Mouse (Mus musculus): ENCODE measurements around the gene Trmt5. TPM values are rescaled to one million over a fixed set of nuclear protein-coding genes. Genes with fewer than 3 reads are reported as not detected.

Trmt5 gene
- polyA plus RNA-seq, 1 experiment from 2014 or later, result 17.6 TPM

- Histone ChIP-seq H3K27ac (ENCODE audit: low read length) (no peak overlapping the region), H3K36me3 (ENCODE audit: control insufficient read depth, insufficient read depth) (no peaks in the 10 kb centered on the region; the same call in 1 of the 2 replicates), H3K9me3 (replicated peaks; ENCODE audit: control insufficient read depth, low read length) (no peaks in the 10 kb centered on the region), H3K4me1 (ENCODE audit: control insufficient read depth, insufficient read depth, low read length) (peaks cover 20% of the 10 kb centered on the region), H3K4me2 (ENCODE audit: low read depth, low read length) (no peak overlapping the region), H3K9ac (ENCODE audit: low read length) (no peak overlapping the region), H3K27me3 (ENCODE audit: control insufficient read depth, insufficient read depth, low read length) (no peaks in the 10 kb centered on the region), H3K4me3 (ENCODE audit: low read length) (no peak overlapping the region)
- WGBS, result 75% methylated on average over 3 of the region's 3 CpGs
- ATAC-seq (replicated peaks; ENCODE audit: extremely low read depth, insufficient read depth, low FRiP score), result no peak
Observed at GRCm38 (mm10) chr12:73288626-73289025, 2.1 kb upstream of the Trmt5 start.

GRCm38 (mm10) chr12:73287609-73288008 is 1.1 kb upstream of the Trmt5 start:
- Histone ChIP-seq H3K4me2 (ENCODE audit: low read depth, low read length) (peak overlapping the region; percentile 82), H3K4me1 (ENCODE audit: control insufficient read depth, insufficient read depth, low read length) (peaks cover 20% of the 10 kb centered on the region), H3K9me3 (replicated peaks; ENCODE audit: control insufficient read depth, low read length) (no peaks in the 10 kb centered on the region), H3K36me3 (ENCODE audit: control insufficient read depth, insufficient read depth) (no peaks in the 10 kb centered on the region; the same call in 1 of the 2 replicates), H3K27ac (ENCODE audit: low read length) (no peak overlapping the region), H3K4me3 (ENCODE audit: low read length) (peak overlapping the region; percentile 82), H3K9ac (ENCODE audit: low read length) (peak overlapping the region; percentile 81; the same call in 1 of the 2 replicates), H3K27me3 (ENCODE audit: control insufficient read depth, insufficient read depth, low read length) (no peaks in the 10 kb centered on the region)
- WGBS, result 55% methylated on average over 8 of the region's 8 CpGs
- ATAC-seq (replicated peaks; ENCODE audit: extremely low read depth, insufficient read depth, low FRiP score), result no peak

GRCm38 (mm10) chr12:73274921-73275320 is 11.6 kb downstream of the Trmt5 start:
- H3K27me3 ChIP-seq (ENCODE audit: control insufficient read depth, insufficient read depth, low read length), result no peaks in the 10 kb centered on the region
- no peak overlapping the region for H3K27ac ChIP-seq (ENCODE audit: low read length)
- ATAC-seq (replicated peaks; ENCODE audit: extremely low read depth, insufficient read depth, low FRiP score), result no peak
- H3K36me3 ChIP-seq (ENCODE audit: control insufficient read depth, insufficient read depth), result peaks cover 23% of the 10 kb centered on the region
- no peak overlapping the region for H3K4me3 ChIP-seq (ENCODE audit: low read length)
- no peaks in the 10 kb centered on the region for H3K4me1 ChIP-seq (ENCODE audit: control insufficient read depth, insufficient read depth, low read length)
- H3K9me3 ChIP-seq (replicated peaks; ENCODE audit: control insufficient read depth, low read length), result peaks cover 2% of the 10 kb centered on the region; the same call in 1 of the 2 replicates
- no peak overlapping the region for H3K9ac ChIP-seq (ENCODE audit: low read length)
- WGBS, result 85% methylated on average over 3 of the region's 3 CpGs
- H3K4me2 ChIP-seq (ENCODE audit: low read depth, low read length), result no peak overlapping the region

- no peaks in the 10 kb centered on the region for H3K9me3 ChIP-seq (replicated peaks; ENCODE audit: control insufficient read depth, low read length)
- no peak overlapping the region for H3K9ac ChIP-seq (ENCODE audit: low read length)
- ATAC-seq (replicated peaks; ENCODE audit: extremely low read depth, insufficient read depth, low FRiP score), result no peak
- WGBS, result 87% methylated on average over 4 of the region's 4 CpGs
- no peak overlapping the region for H3K4me2 ChIP-seq (ENCODE audit: low read depth, low read length)
- H3K36me3 ChIP-seq (ENCODE audit: control insufficient read depth, insufficient read depth), result peaks cover 6% of the 10 kb centered on the region; the same call in 1 of the 2 replicates
- no peak overlapping the region for H3K4me3 ChIP-seq (ENCODE audit: low read length)
- H3K27ac ChIP-seq (ENCODE audit: low read length), result no peak overlapping the region
- no peaks in the 10 kb centered on the region for H3K27me3 ChIP-seq (ENCODE audit: control insufficient read depth, insufficient read depth, low read length)
- no peaks in the 10 kb centered on the region for H3K4me1 ChIP-seq (ENCODE audit: control insufficient read depth, insufficient read depth, low read length)
Observed at GRCm38 (mm10) chr12:73269933-73270332, 16.6 kb downstream of the Trmt5 start.

- H3K36me3 ChIP-seq (ENCODE audit: control insufficient read depth, insufficient read depth), result peaks cover 6% of the 10 kb centered on the region; the same call in 1 of the 2 replicates
- no peak overlapping the region for H3K4me3 ChIP-seq (ENCODE audit: low read length)
- H3K4me1 ChIP-seq (ENCODE audit: control insufficient read depth, insufficient read depth, low read length), result no peaks in the 10 kb centered on the region
- H3K27me3 ChIP-seq (ENCODE audit: control insufficient read depth, insufficient read depth, low read length), result no peaks in the 10 kb centered on the region
- no peak overlapping the region for H3K9ac ChIP-seq (ENCODE audit: low read length)
- 88% methylated on average over 3 of the region's 3 CpGs for WGBS
- no peak overlapping the region for H3K4me2 ChIP-seq (ENCODE audit: low read depth, low read length)
- no peak for ATAC-seq (replicated peaks; ENCODE audit: extremely low read depth, insufficient read depth, low FRiP score)
- H3K9me3 ChIP-seq (replicated peaks; ENCODE audit: control insufficient read depth, low read length), result no peaks in the 10 kb centered on the region
- H3K27ac ChIP-seq (ENCODE audit: low read length), result no peak overlapping the region
Observed at GRCm38 (mm10) chr12:73269531-73269930, 17.0 kb downstream of the Trmt5 start.

GRCm38 (mm10) chr12:73268497-73268896 is 18.0 kb downstream of the Trmt5 start:
- no peaks in the 10 kb centered on the region for H3K9me3 ChIP-seq (replicated peaks; ENCODE audit: control insufficient read depth, low read length)
- H3K27me3 ChIP-seq (ENCODE audit: control insufficient read depth, insufficient read depth, low read length), result no peaks in the 10 kb centered on the region
- ATAC-seq (replicated peaks; ENCODE audit: extremely low read depth, insufficient read depth, low FRiP score), result no peak
- H3K27ac ChIP-seq (ENCODE audit: low read length), result no peak overlapping the region
- H3K4me2 ChIP-seq (ENCODE audit: low read depth, low read length), result no peak overlapping the region
- H3K9ac ChIP-seq (ENCODE audit: low read length), result no peak overlapping the region
- H3K36me3 ChIP-seq (ENCODE audit: control insufficient read depth, insufficient read depth), result peaks cover 6% of the 10 kb centered on the region; the same call in 1 of the 2 replicates
- H3K4me3 ChIP-seq (ENCODE audit: low read length), result no peak overlapping the region
- H3K4me1 ChIP-seq (ENCODE audit: control insufficient read depth, insufficient read depth, low read length), result no peaks in the 10 kb centered on the region
- 85% methylated on average over 1 of the region's 1 CpGs for WGBS

- Histone ChIP-seq H3K4me2 (ENCODE audit: low read depth, low read length) (no peak overlapping the region), H3K9ac (ENCODE audit: low read length) (no peak overlapping the region), H3K4me3 (ENCODE audit: low read length) (no peak overlapping the region), H3K9me3 (replicated peaks; ENCODE audit: control insufficient read depth, low read length) (peaks cover 4% of the 10 kb centered on the region), H3K27me3 (ENCODE audit: control insufficient read depth, insufficient read depth, low read length) (no peaks in the 10 kb centered on the region), H3K27ac (ENCODE audit: low read length) (no peak overlapping the region), H3K4me1 (ENCODE audit: control insufficient read depth, insufficient read depth, low read length) (no peaks in the 10 kb centered on the region), H3K36me3 (ENCODE audit: control insufficient read depth, insufficient read depth) (0 out of 2 replicates have a peak, but pooled peaks cover 3% of the 10 kb centered on the region)
- WGBS, result 73% methylated on average over 1 of the region's 1 CpGs
- ATAC-seq (replicated peaks; ENCODE audit: extremely low read depth, insufficient read depth, low FRiP score), result no peak
Observed at GRCm38 (mm10) chr12:73266597-73266996, 19.9 kb downstream of the Trmt5 start.

- ATAC-seq (replicated peaks; ENCODE audit: extremely low read depth, insufficient read depth, low FRiP score), result no peak
- Histone ChIP-seq H3K27me3 (ENCODE audit: control insufficient read depth, insufficient read depth, low read length) (no peaks in the 10 kb centered on the region), H3K27ac (ENCODE audit: low read length) (no peak overlapping the region), H3K9ac (ENCODE audit: low read length) (no peak overlapping the region), H3K4me3 (ENCODE audit: low read length) (no peak overlapping the region), H3K4me1 (ENCODE audit: control insufficient read depth, insufficient read depth, low read length) (no peaks in the 10 kb centered on the region), H3K4me2 (ENCODE audit: low read depth, low read length) (no peak overlapping the region), H3K9me3 (replicated peaks; ENCODE audit: control insufficient read depth, low read length) (peaks cover 4% of the 10 kb centered on the region), H3K36me3 (ENCODE audit: control insufficient read depth, insufficient read depth) (0 out of 2 replicates have a peak, but pooled peaks cover 3% of the 10 kb centered on the region)
- 82% methylated on average over 3 of the region's 3 CpGs for WGBS
Observed at GRCm38 (mm10) chr12:73265381-73265978, 21.0 kb downstream of the Trmt5 start.

GRCm38 (mm10) chr12:73260339-73260738 is 26.2 kb downstream of the Trmt5 start:
- no peak overlapping the region for H3K4me3 ChIP-seq (ENCODE audit: low read length)
- no peak for ATAC-seq (replicated peaks; ENCODE audit: extremely low read depth, insufficient read depth, low FRiP score)
- H3K4me2 ChIP-seq (ENCODE audit: low read depth, low read length), result no peak overlapping the region
- H3K27me3 ChIP-seq (ENCODE audit: control insufficient read depth, insufficient read depth, low read length), result no peaks in the 10 kb centered on the region
- H3K9ac ChIP-seq (ENCODE audit: low read length), result no peak overlapping the region
- WGBS, result 97% methylated on average over 1 of the region's 1 CpGs
- no peaks in the 10 kb centered on the region for H3K36me3 ChIP-seq (ENCODE audit: control insufficient read depth, insufficient read depth)
- H3K4me1 ChIP-seq (ENCODE audit: control insufficient read depth, insufficient read depth, low read length), result no peaks in the 10 kb centered on the region
- H3K27ac ChIP-seq (ENCODE audit: low read length), result no peak overlapping the region
- peaks cover 4% of the 10 kb centered on the region for H3K9me3 ChIP-seq (replicated peaks; ENCODE audit: control insufficient read depth, low read length)

Data from heart, embryonic 16.5 days (tissue).